Mouse (Mus musculus): ENCODE data around the gene Prkcd. TPM values are rescaled to one million over a fixed set of nuclear protein-coding genes. Genes with fewer than 3 reads are reported as not detected.

The Prkcd gene
- polyA plus RNA-seq, 1 experiment: 23.6 TPM

DNA sequence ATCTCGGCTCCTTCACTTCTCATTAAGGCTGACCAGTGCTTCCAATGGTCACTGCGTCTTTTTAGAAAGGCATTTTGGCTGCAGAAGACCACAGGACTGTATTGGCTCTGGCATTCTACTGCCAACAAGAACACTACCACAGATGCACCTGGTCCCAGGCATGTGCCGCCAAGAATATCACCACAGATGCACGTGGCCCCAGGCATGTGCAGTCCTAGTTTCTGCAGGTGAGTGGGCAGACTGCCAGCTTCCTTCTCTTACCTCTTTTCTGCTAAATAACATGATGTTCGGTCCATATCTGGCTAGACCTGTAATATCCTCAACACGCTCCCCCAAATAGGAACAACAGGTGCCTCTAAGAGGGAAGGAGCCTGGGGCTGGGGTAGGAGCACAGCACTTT lies 17.8 kb downstream of the Prkcd start:
- TF ChIP-seq E2F4 (IDR thresholded peaks at IDR 0.05; ENCODE audit: insufficient read depth): no peak
- TF ChIP-seq MYOG (IDR thresholded peaks at IDR 0.05; ENCODE audit: control insufficient read depth in 1 of 3, insufficient read depth in 1 of 3, insufficient read length in 2 of 3, low read depth in 2 of 3): no peak
- no peaks in the 10 kb centered on the region for H3K79me2 ChIP-seq (ENCODE audit: control insufficient read depth, insufficient read depth)
- H3K4me3 ChIP-seq: no peak overlapping the region
- peaks cover 6% of the 10 kb centered on the region for H3K36me3 ChIP-seq (ENCODE audit: control insufficient read depth, insufficient read depth)
- H3K27me3 ChIP-seq (ENCODE audit: control insufficient read depth, insufficient read depth, insufficient read length): no peaks in the 10 kb centered on the region
- H3K4me2 ChIP-seq (ENCODE audit: low read depth): no peak overlapping the region
- H3ac ChIP-seq (ENCODE audit: control insufficient read depth, insufficient read length): no peak overlapping the region

DNA sequence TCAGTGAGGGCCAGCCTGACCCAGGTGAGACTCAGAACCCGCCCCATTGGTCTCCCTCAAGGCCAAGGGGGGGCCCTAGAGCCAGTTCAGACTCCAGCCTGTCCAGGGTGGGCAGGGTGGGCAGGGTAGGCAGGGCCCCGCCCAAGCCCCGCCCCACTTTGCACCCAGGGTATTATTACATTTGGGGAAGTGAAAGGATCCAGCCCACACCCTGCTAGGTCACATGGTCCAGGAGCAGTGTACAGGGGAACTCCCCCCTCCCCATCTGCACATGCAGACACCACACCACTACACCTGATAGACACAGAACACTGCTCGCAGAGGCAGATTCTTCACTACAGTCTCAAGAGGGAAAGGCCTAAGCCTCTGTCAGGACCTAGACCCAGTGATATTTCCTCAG lies 18.3 kb downstream of the Prkcd start:
- Histone ChIP-seq H3K36me3 (ENCODE audit: control insufficient read depth, insufficient read depth) (peaks cover 7% of the 10 kb centered on the region), H3K4me2 (ENCODE audit: low read depth) (no peak overlapping the region), H3ac (ENCODE audit: control insufficient read depth, insufficient read length) (no peak overlapping the region), H3K27me3 (ENCODE audit: control insufficient read depth, insufficient read depth, insufficient read length) (no peaks in the 10 kb centered on the region), H3K4me3 (no peak overlapping the region), H3K79me2 (ENCODE audit: control insufficient read depth, insufficient read depth) (no peaks in the 10 kb centered on the region)
- TF ChIP-seq REST (IDR thresholded peaks at IDR 0.05; ENCODE audit: insufficient read depth, insufficient read length) (no peak), TCF3 (IDR thresholded peaks at IDR 0.05; ENCODE audit: insufficient read length, low read depth) (no peak), SRF (IDR thresholded peaks at IDR 0.05; ENCODE audit: control insufficient read depth, insufficient read length, low read depth) (no peak), E2F4 (IDR thresholded peaks at IDR 0.05; ENCODE audit: insufficient read depth) (no peak), POLR2AphosphoS2 (IDR thresholded peaks at IDR 0.05; ENCODE audit: insufficient read length, low read depth) (no peak)

DNA sequence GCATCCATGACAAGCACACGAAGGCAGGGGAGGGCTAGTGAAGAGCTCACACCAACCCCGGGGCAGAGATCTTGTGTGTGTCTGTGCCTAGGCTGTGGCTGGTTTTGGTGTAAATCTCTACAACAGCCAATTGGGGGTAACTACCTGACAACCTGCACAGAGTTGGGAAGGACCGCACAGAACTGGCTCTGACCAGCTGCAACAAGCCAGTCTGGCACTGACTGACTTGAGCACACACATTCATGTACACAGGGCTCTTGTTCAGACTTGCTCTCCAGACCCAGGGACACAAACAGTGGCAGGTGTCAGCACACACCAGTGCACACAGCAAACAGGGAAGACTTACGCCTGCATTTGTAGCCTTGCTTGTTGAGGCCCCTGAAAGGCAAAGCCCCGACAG lies 19.2 kb downstream of the Prkcd start:
- no peaks in the 10 kb centered on the region for H3K79me2 ChIP-seq (ENCODE audit: control insufficient read depth, insufficient read depth)
- no peak overlapping the region for H3ac ChIP-seq (ENCODE audit: control insufficient read depth, insufficient read length)
- peaks cover 11% of the 10 kb centered on the region for H3K36me3 ChIP-seq (ENCODE audit: control insufficient read depth, insufficient read depth)
- H3K4me2 ChIP-seq (ENCODE audit: low read depth): no peak overlapping the region
- TF ChIP-seq TCF3 (IDR thresholded peaks at IDR 0.05; ENCODE audit: insufficient read length, low read depth): no peak
- no peak for TF ChIP-seq MYOG (IDR thresholded peaks at IDR 0.05; ENCODE audit: control insufficient read depth in 1 of 3, insufficient read depth in 1 of 3, insufficient read length in 2 of 3, low read depth in 2 of 3)
- no peak for TF ChIP-seq POLR2AphosphoS2 (IDR thresholded peaks at IDR 0.05; ENCODE audit: insufficient read length, low read depth)
- no peak for TF ChIP-seq MAX (IDR thresholded peaks at IDR 0.05; ENCODE audit: low read depth)
- no peak for TF ChIP-seq E2F4 (IDR thresholded peaks at IDR 0.05; ENCODE audit: insufficient read depth)
- TF ChIP-seq SRF (IDR thresholded peaks at IDR 0.05; ENCODE audit: control insufficient read depth, insufficient read length, low read depth): no peak
- no peak for TF ChIP-seq TCF12 (IDR thresholded peaks at IDR 0.05; ENCODE audit: insufficient read depth, poor library complexity, severe bottlenecking)
- no peak for TF ChIP-seq CEBPB (IDR thresholded peaks at IDR 0.05; ENCODE audit: insufficient read depth, poor library complexity, severe bottlenecking)
- no peak for TF ChIP-seq POLR2A (IDR thresholded peaks at IDR 0.05; ENCODE audit: insufficient read length, low read depth)
- TF ChIP-seq MYOD1 (IDR thresholded peaks at IDR 0.05; ENCODE audit: control insufficient read depth in 1 of 3, insufficient read length in 2 of 3, low read depth in 2 of 3): no peak
- no peak for TF ChIP-seq USF1 (IDR thresholded peaks at IDR 0.05; ENCODE audit: low read depth)
- no peak for TF ChIP-seq REST (IDR thresholded peaks at IDR 0.05; ENCODE audit: insufficient read depth, insufficient read length)
- H3K4me3 ChIP-seq: no peak overlapping the region
- H3K27me3 ChIP-seq (ENCODE audit: control insufficient read depth, insufficient read depth, insufficient read length): no peaks in the 10 kb centered on the region

GRCm38 (mm10) chr14:30597142-30597541 lies 28.9 kb downstream of the Prkcd start:
- Histone ChIP-seq H3K79me2 (ENCODE audit: control insufficient read depth, insufficient read depth) (no peaks in the 10 kb centered on the region), H3ac (ENCODE audit: control insufficient read depth, insufficient read length) (no peak overlapping the region), H3K4me3 (no peak overlapping the region), H3K36me3 (ENCODE audit: control insufficient read depth, insufficient read depth) (peaks cover 4% of the 10 kb centered on the region), H3K27me3 (ENCODE audit: control insufficient read depth, insufficient read depth, insufficient read length) (no peaks in the 10 kb centered on the region), H3K4me2 (ENCODE audit: low read depth) (no peak overlapping the region)
- TF ChIP-seq SRF (IDR thresholded peaks at IDR 0.05; ENCODE audit: control insufficient read depth, insufficient read length, low read depth) (no peak), TCF12 (IDR thresholded peaks at IDR 0.05; ENCODE audit: insufficient read depth, poor library complexity, severe bottlenecking) (no peak), TCF3 (IDR thresholded peaks at IDR 0.05; ENCODE audit: insufficient read length, low read depth) (no peak), E2F4 (IDR thresholded peaks at IDR 0.05; ENCODE audit: insufficient read depth) (no peak), MYOD1 (IDR thresholded peaks at IDR 0.05; ENCODE audit: control insufficient read depth in 1 of 3, insufficient read length in 2 of 3, low read depth in 2 of 3) (no peak), REST (IDR thresholded peaks at IDR 0.05; ENCODE audit: insufficient read depth, insufficient read length) (no peak), CEBPB (IDR thresholded peaks at IDR 0.05; ENCODE audit: insufficient read depth, poor library complexity, severe bottlenecking) (no peak), MYOG (IDR thresholded peaks at IDR 0.05; ENCODE audit: control insufficient read depth in 1 of 3, insufficient read depth in 1 of 3, insufficient read length in 2 of 3, low read depth in 2 of 3) (no peak), POLR2AphosphoS2 (IDR thresholded peaks at IDR 0.05; ENCODE audit: insufficient read length, low read depth) (no peak), MAX (IDR thresholded peaks at IDR 0.05; ENCODE audit: low read depth) (no peak)

GRCm38 (mm10) chr14:30596407-30596806 lies 29.6 kb downstream of the Prkcd start:
- peaks cover 4% of the 10 kb centered on the region for H3K36me3 ChIP-seq (ENCODE audit: control insufficient read depth, insufficient read depth)
- TF ChIP-seq MYOG (IDR thresholded peaks at IDR 0.05; ENCODE audit: control insufficient read depth in 1 of 3, insufficient read depth in 1 of 3, insufficient read length in 2 of 3, low read depth in 2 of 3) (no peak), MYOD1 (IDR thresholded peaks at IDR 0.05; ENCODE audit: control insufficient read depth in 1 of 3, insufficient read length in 2 of 3, low read depth in 2 of 3) (peak in 2 of 3 experiments; percentile 58 to 83)
- no peak overlapping the region for H3K4me3 ChIP-seq
- H3K27me3 ChIP-seq (ENCODE audit: control insufficient read depth, insufficient read depth, insufficient read length): no peaks in the 10 kb centered on the region
- H3K79me2 ChIP-seq (ENCODE audit: control insufficient read depth, insufficient read depth): no peaks in the 10 kb centered on the region
- no peak overlapping the region for H3K4me2 ChIP-seq (ENCODE audit: low read depth)
- no peak overlapping the region for H3ac ChIP-seq (ENCODE audit: control insufficient read depth, insufficient read length)

All from myocyte (in vitro differentiated cells).